Mouse (Mus musculus) kidney, embryonic 16.5 days (tissue): ENCODE results near the gene Fam129c. TPM values are rescaled to one million over a fixed set of nuclear protein-coding genes. Genes with fewer than 3 reads are reported as not detected.

Experiments
- ATAC-seq: fragments of 200-750 bp; cut with Nextera tagmentation; 2 replicates; pipeline ENCODE4 v1.8.0; 2017; ENCODE audit warnings: moderate TSS enrichment; ENCODE audit not compliant: low FRiP score, low TSS enrichment
- H3K27ac ChIP-seq: fragments of 300-500 bp; sonication (generic); 2 replicates; pipeline ENCODE4 v1.5.1; 2014; ENCODE audit warnings: low read length
- H3K27me3 ChIP-seq: fragments of 300-500 bp; sonication (generic); 2 replicates; pipeline ENCODE4 v1.6.1; 2014; ENCODE audit warnings: low read length, control low read depth, mixed read lengths; ENCODE audit not compliant: insufficient read depth
- H3K36me3 ChIP-seq: fragments of 300-500 bp; sonication (generic); 2 replicates; pipeline ENCODE4 v1.6.1; 2014; ENCODE audit warnings: low read length, control low read depth, mixed read lengths; ENCODE audit not compliant: insufficient read depth
- H3K4me1 ChIP-seq: fragments of 300-500 bp; sonication (generic); 2 replicates; pipeline ENCODE4 v1.6.1; 2014; ENCODE audit warnings: low read length, control low read depth, mixed read lengths; ENCODE audit not compliant: insufficient read depth
- H3K4me2 ChIP-seq: fragments of 300-500 bp; sonication (generic); replicated peaks from 2 replicates; pipeline ENCODE4 v1.6.1; 2014; ENCODE audit warnings: low read depth, low read length
- H3K4me3 ChIP-seq: fragments of 300-500 bp; sonication (generic); 2 replicates; pipeline ENCODE4 v1.5.1; 2014; ENCODE audit warnings: mild to moderate bottlenecking, low read length
- H3K9ac ChIP-seq: fragments of 300-500 bp; sonication (generic); replicated peaks from 2 replicates; pipeline ENCODE4 v1.6.1; 2014; ENCODE audit warnings: low read length
- H3K9me3 ChIP-seq: fragments of 300-500 bp; sonication (generic); 2 replicates; pipeline ENCODE4 v1.6.1; 2016; ENCODE audit warnings: low read length, control low read depth
- whole genome bisulfite sequencing: fragments of 180-500 bp; shearing (Covaris S2); extraction: QIAGEN DNeasy Blood & Tissue Kit; methylation state at CpG from one replicate; pipeline ENCODE4 v1.1.7; 2014; 5-methylcytosine and 5-hydroxymethylcytosine counted together
- polyA plus RNA-seq: library from polyadenylated mRNA; unstranded; fragments of >200 nt; fragmentation: Nextera tagmentation; extraction: Ambion mirVana; gene quantifications from 2 replicates; pipeline ENCODE4 v1.2.1, GENCODE M21; 2015

Gene Fam129c
- 4.6 and 5.3 TPM in 2 replicates for polyA plus RNA-seq

DNA sequence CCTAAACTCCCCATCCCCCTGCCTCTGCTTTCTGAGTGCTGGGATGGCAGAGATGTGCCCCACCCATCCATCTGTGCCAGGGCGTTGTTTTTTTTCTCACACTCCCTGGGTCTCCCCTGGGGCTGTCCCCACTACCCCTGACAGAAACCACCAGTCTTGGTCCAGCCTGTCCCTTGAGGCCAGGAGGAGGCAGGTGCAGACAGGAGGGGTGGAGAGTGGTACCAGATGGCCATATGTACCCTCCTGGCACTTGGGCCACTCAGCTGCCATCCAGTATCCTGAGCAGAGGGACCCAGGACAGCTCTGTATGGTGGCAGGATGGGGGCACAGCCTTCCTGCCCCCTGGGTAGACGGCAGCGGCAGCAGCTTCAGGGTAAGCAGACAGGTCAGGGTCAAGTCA is at the start of gene Fam129c:
Fam129c (plus strand) TSS at position 198 of the 400 bp plus-strand sequence.
- no peaks in the 10 kb centered on the region for H3K9me3 ChIP-seq
- H3K27ac ChIP-seq = no peak within 1 kb of the TSS
- no peak within 1 kb of the TSS for H3K4me3 ChIP-seq
- no peak within 1 kb of the TSS for H3K9ac ChIP-seq
- no peak for ATAC-seq
- WGBS = 87% methylated on average over 3 of the region's 3 CpGs
- H3K4me1 ChIP-seq = peaks cover 21% of the 10 kb centered on the region
- peaks cover 6% of the 10 kb centered on the region; the same call in 1 of the 2 replicates for H3K36me3 ChIP-seq
- H3K4me2 ChIP-seq = no peak within 1 kb of the TSS
- peaks cover 18% of the 10 kb centered on the region for H3K27me3 ChIP-seq

DNA sequence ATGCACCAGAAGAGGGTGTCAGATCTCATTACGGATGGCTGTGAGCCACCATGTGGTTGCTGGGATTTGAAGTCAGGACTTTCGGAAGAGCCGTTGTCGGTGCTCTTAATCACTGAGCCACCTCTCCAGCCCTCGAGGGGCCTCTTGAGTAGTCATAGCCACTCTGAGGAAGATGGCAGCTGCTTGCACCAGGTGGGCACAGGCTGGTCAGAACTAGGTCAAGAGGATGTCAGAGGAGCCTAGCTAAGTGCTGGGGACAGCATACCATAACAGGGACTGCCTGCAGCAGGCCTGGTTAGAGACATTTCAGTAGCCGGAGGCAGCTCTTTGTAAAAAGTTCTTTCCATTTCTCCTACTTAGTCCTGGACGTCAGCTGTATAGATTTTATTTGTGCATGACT is 46.7 kb upstream of the Fam129c start:
- WGBS = 64% methylated on average over 7 of the region's 7 CpGs
- Histone ChIP-seq H3K9ac (no peak overlapping the region), H3K4me2 (no peak overlapping the region), H3K4me1 (peaks cover 14% of the 10 kb centered on the region), H3K9me3 (no peaks in the 10 kb centered on the region), H3K27ac (peak overlapping the region; percentile 67; the same call in 1 of the 2 replicates), H3K27me3 (no peaks in the 10 kb centered on the region), H3K36me3 (peaks cover 28% of the 10 kb centered on the region), H3K4me3 (no peak overlapping the region)
- ATAC-seq = no peak

- ATAC-seq = peak; percentile 55
- Histone ChIP-seq H3K36me3 (peaks cover 12% of the 10 kb centered on the region), H3K9me3 (no peaks in the 10 kb centered on the region), H3K4me2 (no peak overlapping the region), H3K4me3 (no peak overlapping the region), H3K9ac (peak overlapping the region; percentile 26; the same call in 1 of the 2 replicates), H3K4me1 (peaks cover 14% of the 10 kb centered on the region), H3K27me3 (peaks cover 7% of the 10 kb centered on the region), H3K27ac (peak overlapping the region; percentile 92)
- 29% methylated on average over 6 of the region's 6 CpGs for WGBS
Measured at GRCm38 (mm10) chr8:71552770-71553169, 44.7 kb upstream of the Fam129c start.

DNA sequence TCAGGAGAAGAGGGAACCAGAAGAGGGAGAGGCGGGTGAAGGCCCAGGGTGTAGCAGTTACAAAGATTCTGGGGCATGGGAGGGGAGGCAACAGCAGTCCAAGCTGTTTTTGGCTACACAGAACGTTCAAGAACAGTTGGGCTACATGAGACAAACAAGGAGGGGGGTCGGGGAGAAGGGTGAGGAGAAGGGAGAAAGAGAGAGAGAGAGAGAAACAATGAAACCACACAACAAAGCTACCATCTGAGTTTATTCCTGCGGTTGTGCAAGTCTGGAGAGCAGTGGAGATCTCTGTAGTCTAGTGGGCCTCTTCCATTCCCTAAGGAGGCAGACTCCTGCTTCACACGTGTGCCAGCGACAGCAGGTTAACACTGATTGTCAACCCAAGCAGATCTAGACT is 43.4 kb upstream of the Fam129c start:
- no peak for ATAC-seq
- no peaks in the 10 kb centered on the region for H3K9me3 ChIP-seq
- 75% methylated on average over 6 of the region's 6 CpGs for WGBS
- H3K27me3 ChIP-seq = peaks cover 16% of the 10 kb centered on the region
- peaks cover 21% of the 10 kb centered on the region for H3K4me1 ChIP-seq
- peak overlapping the region; percentile 36; the same call in 1 of the 2 replicates for H3K27ac ChIP-seq
- H3K36me3 ChIP-seq = no peaks in the 10 kb centered on the region
- no peak overlapping the region for H3K4me2 ChIP-seq
- no peak overlapping the region for H3K9ac ChIP-seq
- no peak overlapping the region for H3K4me3 ChIP-seq

GRCm38 (mm10) chr8:71554644-71555043 is 42.8 kb upstream of the Fam129c start:
- Histone ChIP-seq H3K27ac (peak overlapping the region; percentile 36; the same call in 1 of the 2 replicates), H3K36me3 (no peaks in the 10 kb centered on the region), H3K9ac (0 out of 2 replicates have a peak overlapping the region, but pooled peaks have one; percentile 11), H3K4me2 (no peak overlapping the region), H3K4me1 (peaks cover 25% of the 10 kb centered on the region), H3K27me3 (peaks cover 21% of the 10 kb centered on the region), H3K4me3 (no peak overlapping the region), H3K9me3 (no peaks in the 10 kb centered on the region)
- 76% methylated on average over 2 of the region's 2 CpGs for WGBS
- ATAC-seq = no peak

DNA sequence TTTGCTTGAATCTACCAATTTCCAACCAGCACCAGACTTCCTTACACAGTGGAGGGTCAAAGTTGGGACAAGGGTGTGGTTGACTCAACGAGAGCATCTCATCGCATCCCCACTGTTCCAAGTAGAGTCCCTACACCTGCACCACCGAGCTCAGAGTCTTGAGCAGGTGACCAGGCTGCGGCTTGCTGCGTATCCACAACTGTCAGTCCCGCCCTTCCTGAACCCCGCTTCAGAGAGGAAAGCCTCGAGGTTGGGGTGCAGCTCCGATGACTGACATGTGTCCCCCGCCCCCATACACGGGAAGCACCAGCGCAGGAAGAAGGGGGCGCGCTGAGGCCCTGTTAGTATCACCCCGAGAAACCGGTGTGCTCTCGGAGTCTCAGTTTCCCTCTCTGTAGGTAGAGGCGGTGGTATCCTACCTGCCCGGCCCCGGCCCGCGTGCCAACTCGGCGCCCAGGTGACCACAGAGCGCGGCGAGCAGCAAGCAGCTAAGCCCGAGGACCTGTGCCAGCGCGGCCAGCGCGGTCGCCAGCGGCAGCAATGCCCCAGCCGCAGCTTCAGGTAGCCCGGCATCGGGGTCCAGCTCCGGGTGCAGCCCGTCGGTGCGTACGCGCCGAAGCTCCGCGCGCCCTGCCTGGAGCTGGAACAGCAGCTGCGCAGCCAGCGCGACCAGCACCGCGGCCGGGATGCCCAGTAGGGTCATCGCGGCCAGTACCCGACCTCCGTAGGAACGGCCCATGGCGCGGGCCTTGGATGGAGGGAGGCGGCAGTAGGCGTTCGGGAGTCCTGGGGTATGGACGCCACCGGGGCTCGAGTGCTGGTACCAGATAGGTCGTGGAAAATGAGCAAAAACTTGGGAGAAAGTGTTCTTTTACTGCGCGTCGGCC is 39.1 kb upstream of the Fam129c start, which contains the start of gene Tmem221:
Tmem221 (minus strand) TSS at position 801 of the 887 bp plus-strand sequence.
- peak within 1 kb of the TSS; percentile 73 for H3K9ac ChIP-seq
- peaks cover 11% of the 10 kb centered on the region for H3K4me1 ChIP-seq
- no peaks in the 10 kb centered on the region for H3K9me3 ChIP-seq
- peak; percentile 33 for ATAC-seq
- no peaks in the 10 kb centered on the region for H3K36me3 ChIP-seq
- 4% methylated on average over 70 of the region's 70 CpGs for WGBS
- peaks cover 49% of the 10 kb centered on the region for H3K27me3 ChIP-seq
- no peak within 1 kb of the TSS for H3K27ac ChIP-seq
- H3K4me2 ChIP-seq = peak within 1 kb of the TSS; percentile 84
- H3K4me3 ChIP-seq = peak within 1 kb of the TSS; percentile 62

- Histone ChIP-seq H3K4me3 (peak overlapping the region; percentile 62), H3K9ac (peak overlapping the region; percentile 73), H3K9me3 (peaks cover 3% of the 10 kb centered on the region; the same call in 1 of the 2 replicates), H3K4me1 (peaks cover 11% of the 10 kb centered on the region), H3K36me3 (no peaks in the 10 kb centered on the region), H3K4me2 (peak overlapping the region; percentile 84), H3K27me3 (peaks cover 49% of the 10 kb centered on the region), H3K27ac (no peak overlapping the region)
- WGBS = 1% methylated on average over 24 of the region's 24 CpGs
- peak; percentile 70 for ATAC-seq
Measured at GRCm38 (mm10) chr8:71558958-71559690, 38.3 kb upstream of the Fam129c start.

DNA sequence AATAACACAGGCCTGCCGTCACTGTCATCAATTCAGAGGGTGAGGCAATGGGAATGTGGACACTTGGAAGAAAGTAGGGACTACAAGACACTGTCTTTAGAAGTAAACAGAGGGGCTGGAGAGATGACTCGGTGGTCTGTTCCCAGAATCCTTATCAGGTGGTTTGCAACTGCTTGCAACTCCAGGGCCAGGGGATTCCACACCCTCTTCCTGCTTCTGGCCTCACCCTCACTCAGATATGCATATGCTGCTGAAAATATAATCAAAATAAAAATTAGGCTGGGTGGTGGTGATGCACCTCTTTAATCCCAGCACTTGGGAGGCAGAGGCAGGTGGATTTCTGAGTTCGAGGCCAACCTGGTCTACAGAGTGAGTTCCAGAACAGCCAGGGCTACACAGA is 37.4 kb upstream of the Fam129c start:
- no peak overlapping the region for H3K9ac ChIP-seq
- ATAC-seq = no peak
- H3K4me2 ChIP-seq = no peak overlapping the region
- H3K4me3 ChIP-seq = no peak overlapping the region
- no peaks in the 10 kb centered on the region for H3K36me3 ChIP-seq
- peaks cover 49% of the 10 kb centered on the region for H3K27me3 ChIP-seq
- 77% methylated on average over 3 of the region's 3 CpGs for WGBS
- peaks cover 6% of the 10 kb centered on the region; the same call in 1 of the 2 replicates for H3K9me3 ChIP-seq
- H3K27ac ChIP-seq = no peak overlapping the region
- peaks cover 11% of the 10 kb centered on the region for H3K4me1 ChIP-seq

DNA sequence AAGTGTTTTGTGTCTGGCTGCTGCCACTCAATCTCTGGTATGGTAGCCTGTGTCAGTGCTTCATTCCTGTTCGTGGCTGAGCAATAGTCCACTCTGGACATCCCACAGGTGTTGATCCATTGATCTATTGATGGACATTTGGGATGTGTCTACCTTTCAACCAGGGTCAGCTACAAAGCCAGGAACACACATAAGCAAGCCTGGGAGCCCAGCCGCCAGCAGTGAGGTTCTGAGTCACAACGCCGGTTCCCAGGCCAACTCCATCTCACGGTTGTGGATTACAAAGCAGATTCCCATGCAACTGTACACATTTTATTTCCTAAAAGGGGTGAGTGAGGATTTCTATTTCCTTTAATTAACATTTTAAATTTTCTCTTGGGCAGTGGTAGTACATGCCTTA is 36.7 kb upstream of the Fam129c start:
- H3K36me3 ChIP-seq = no peaks in the 10 kb centered on the region
- no peak overlapping the region for H3K4me2 ChIP-seq
- no peak overlapping the region for H3K27ac ChIP-seq
- WGBS = 85% methylated on average over 5 of the region's 5 CpGs
- no peak overlapping the region for H3K4me3 ChIP-seq
- ATAC-seq = no peak
- H3K9me3 ChIP-seq = peaks cover 6% of the 10 kb centered on the region; the same call in 1 of the 2 replicates
- peaks cover 49% of the 10 kb centered on the region for H3K27me3 ChIP-seq
- H3K4me1 ChIP-seq = peaks cover 11% of the 10 kb centered on the region
- H3K9ac ChIP-seq = no peak overlapping the region
